Mouse (Mus musculus) gastrocnemius, postnatal 10 days (tissue): ENCODE data around the gene Thra. TPM values are rescaled to one million over a fixed set of nuclear protein-coding genes. Genes with fewer than 3 reads are reported as not detected.

Source experiments
- DNase-seq: peaks from one replicate; pipeline ENCODE4 v3.0.0; 2021; ENCODE audit warnings: mixed read lengths
- total RNA-seq, 2 experiments: library from RNA; stranded (reverse); gene quantifications; 2 replicates each; pipeline ENCODE4 v1.2.3; 2021

The Thra gene
- total RNA-seq, 2 experiments from 2014 or later: 149 to 169 TPM

DNA sequence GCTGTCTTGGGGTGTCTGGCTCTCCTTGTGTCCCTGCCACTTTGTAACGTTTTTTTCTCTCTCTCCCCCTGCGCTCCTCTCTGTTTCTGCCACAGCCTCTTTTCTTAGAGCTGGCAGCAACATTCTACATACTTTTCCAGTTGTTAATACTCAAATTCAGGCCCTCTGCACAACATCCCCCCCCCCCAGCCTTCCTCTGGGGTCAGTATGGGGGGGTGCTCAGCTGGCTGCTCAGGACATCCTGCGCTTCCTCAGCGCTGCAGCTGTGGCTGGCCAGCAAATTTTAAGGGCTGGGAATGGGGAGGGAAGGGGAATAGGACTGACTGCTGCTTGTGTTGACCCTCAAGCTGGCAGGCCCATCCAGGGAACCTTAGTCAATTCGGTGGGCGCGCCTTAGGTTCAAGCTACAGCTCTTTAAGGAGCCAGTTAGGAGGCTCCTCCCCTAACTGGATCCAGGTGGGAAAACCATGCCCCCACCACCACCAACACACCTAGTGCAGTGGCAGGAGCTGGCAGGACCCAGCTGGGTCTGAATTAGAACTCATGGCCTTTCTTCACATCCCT, 4.1 kb downstream of the Thra start:
- DNase-seq: peak; percentile 40

DNA sequence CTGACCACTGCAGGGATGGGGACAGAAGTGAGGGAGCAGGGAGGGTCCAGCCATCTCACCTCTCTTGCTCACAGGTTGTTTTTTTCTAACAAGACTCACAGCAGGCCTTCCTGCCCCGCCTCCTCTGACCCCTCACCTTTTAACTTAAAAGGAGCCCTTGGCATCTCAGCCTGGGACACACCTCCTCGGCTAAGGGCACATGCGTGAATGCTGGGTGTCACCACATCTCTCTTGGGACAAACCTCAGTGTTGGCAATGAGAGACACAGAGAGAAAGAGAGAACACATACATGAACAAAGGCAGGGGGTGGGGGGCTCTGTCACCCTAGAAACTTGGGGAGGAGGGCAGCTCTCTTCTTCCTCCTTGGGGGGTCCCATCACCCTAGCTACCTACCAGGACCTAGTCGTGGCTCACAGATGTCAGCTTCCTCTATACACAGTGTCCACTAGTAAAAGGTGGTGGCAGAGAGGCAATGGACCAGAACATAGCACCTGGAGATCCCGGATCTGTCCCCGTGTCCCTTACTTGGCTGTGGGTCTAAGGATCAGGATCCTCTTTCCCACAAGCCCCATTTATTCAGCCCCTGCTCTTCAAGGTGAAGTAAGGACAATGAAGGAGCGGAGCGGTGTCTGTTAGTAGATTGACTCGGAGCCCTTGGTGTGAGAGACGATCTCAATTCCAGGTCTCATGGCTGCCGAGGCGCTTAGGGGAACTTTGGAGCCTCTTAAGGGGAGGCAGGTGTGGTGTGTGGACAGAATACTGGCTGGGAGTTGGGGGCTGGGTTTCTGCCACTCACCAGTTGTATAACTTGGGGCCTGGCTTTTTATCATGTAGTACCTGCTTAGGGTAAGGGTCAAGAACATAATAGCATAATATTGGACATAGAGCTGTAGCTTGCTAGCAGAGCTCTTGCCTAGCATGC, 5.8 kb downstream of the Thra start:
- no peak for DNase-seq

DNA sequence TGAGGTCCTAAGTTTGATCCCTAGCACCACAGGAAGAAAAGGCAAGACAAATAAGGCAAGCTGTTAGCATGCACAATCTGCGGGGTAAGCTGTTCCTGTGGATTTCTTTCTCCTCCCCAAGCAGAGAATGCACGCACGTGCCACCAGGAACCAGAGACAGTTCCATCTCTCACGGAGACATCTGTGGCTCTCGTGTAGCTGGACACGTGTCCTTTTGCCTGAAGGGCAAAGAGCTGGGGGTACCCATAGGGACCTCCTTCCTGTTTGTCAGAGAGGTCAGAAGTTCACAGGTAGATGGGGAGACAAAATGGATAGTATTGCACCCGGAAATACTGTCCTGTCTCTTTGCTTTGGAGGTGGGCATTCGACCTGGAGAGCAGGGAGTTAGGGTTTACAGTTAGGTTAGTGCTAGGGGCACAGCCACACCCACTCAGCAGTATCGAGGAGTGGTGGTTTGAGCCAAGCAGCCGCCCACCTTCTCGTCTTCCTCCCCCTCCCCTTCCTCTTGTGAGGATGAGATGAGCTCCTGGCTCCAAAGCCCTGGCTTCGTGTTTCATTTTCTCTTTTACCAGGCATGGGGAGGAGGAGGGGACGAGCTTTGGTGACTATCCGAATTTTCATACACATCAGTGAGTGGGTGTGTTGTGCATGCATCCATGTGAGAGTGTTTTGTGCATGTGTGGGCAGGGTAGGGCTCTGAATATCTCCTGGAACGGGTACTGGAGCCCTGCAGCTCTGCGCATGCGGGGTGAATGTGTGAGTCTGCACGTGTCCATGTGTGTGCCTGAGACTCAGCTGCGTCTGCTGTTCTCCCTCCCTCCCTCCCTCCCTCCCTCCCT, 6.6 kb downstream of the Thra start:
- DNase-seq: peak; percentile 81

DNA sequence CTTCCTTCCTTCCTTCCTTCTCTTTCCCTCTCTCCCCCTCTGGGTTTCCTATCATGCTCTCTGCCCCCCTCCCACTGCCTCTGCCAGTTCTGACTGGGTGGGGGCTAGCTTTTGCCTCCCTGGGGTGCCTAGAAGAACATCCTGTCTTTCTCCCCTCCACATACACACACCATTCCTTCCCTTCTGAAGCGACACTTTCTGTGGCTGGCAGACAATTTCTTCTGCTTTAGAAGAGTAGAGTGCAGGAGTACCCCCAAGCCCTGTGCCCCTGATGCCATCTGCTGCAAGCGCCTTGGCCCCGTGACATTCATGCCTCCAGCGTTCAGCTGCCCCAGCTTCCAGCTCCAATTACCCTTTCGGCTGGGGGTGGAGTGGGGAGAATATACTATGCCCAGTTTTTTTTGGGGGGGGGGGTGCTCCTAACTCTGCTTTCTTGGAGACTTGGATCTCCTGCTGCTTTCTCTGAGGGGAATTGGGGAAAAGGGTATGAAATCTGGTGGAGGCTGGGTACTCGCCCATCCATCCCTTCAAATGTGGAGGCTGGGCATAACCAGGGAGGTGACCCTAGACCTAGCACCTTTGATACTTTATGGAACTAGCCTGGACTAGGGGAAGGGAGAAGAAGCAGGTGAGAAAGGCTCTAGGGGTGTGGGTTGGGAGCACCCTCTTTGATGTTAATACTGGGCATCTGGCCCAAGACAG, 7.5 kb downstream of the Thra start:
- no peak for DNase-seq

- no peak for DNase-seq
Measured at GRCm38 (mm10) chr11:98748506-98749416, 8.3 kb downstream of the Thra start.

DNA sequence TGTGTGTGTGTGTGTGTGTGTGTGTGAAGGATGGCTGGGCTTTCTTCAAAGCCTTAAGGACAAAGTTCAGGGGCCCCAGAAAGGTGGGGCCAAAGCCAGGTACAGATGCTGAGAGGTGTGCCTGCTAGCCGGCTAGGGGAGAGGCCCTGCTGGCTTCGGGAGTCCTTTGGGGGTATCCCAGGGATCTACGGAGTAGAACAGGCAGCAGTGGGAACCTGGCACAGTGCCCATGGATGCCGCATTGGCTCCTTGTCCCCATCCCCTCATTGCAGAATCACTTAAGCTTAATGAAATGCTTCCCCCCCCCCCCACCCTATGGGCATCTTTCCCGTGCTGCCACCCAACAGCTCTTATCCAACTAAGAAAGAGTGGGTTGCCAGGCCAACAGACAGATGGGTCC, 9.3 kb downstream of the Thra start:
- DNase-seq: no peak

- peak; percentile 77 for DNase-seq
Measured at GRCm38 (mm10) chr11:98750351-98751201, 10.1 kb downstream of the Thra start.

GRCm38 (mm10) chr11:98751221-98751782, 10.9 kb downstream of the Thra start:
- DNase-seq: peak; percentile 19

DNA sequence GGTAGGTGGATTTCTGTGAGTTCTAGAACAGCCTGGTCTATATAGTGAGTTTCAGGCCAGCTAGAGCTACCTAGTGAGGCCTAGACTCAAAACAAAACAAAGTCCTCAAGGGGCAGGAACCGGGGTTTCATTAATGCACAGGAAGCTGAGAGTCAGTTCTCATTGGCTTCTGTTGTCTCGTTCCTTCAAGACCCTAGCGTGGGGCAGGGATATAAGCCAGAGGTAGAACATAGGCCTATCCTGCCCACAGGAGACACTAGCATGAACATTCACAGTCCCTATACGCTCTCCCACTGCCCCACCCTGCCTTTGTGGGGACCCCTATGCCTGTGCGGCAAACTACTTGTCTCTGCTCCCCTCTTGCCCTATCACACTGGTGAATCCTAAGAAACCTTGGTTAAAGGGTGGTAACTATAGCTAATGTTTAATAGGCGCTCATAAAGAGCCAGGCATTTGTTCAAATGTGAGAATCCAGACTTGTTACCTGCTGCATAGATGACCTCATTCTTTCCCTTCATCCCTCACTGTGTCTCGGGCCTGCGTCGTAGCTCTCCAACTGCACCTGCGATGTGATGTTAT, 12.2 kb downstream of the Thra start:
- DNase-seq: no peak

DNA sequence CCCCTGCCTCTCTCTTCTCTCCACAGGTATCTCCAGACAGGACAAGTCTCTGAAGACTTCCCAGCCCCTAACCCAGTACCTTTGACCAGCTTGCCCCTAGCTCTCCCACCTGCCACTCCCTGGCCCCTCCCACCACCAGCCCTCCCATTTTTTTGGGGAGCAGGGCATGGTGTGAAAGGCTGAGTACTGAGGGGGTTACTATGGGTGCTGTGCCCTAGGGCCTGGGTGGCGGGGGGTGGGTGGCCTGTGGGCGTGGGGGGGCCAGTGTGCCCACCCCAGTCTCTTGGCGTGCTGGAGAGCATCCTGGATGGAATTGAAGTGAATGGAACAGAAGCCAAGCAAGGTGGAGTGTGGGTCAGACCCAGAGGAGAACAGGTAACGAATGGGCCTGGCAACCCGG, 12.8 kb downstream of the Thra start:
- DNase-seq: no peak

DNA sequence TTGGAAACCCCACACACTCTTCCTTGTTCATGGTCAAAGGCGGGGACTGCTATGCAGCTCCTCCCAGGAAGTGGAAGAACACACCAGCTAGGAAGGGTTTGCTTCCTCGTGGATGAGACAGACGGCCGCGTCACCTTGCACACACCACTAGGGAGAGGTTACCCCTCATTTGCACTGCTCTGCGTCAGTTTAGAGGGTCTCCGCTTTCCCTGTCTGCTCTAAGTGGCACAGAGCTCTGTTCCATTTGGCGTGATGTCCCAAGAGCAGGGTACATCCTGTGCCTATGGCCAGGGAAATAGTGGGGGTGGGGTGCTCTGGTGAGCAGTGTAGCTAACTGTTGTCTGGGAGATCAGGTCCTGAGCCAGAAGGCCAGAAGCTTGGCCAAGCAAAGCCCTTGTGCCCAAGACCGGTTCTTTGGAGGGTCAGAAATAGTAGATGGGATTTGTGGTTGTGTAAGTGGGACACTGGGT, 13.7 kb downstream of the Thra start:
- peak; percentile 5 for DNase-seq

DNA sequence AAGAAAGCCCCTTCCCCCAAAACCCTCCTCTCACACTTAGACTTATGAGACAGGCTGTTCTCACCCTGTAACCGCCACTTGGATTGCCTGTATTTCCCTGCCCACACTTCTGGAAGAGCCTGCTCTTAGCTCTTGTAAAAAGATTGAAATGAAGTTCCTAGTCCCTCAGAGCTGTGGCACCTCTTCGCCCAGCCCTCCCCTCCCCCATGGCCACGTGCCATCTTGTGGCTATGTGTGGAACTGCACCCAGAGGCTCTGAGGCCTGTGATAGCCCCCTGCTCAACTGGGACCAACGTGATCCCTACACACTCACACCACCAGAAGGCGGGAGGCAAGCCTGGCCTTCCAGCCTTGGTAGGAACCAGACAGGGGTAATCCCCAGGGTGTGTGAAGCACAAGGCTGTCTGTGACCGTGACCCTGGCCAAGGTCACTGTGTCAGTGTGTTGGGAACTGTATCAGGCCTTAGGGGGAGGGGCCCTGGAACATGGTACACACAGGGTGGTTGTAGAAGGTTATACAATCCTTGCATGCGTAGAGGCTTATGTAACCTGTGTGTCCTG, 14.3 kb downstream of the Thra start:
- peak; percentile 89 for DNase-seq

DNA sequence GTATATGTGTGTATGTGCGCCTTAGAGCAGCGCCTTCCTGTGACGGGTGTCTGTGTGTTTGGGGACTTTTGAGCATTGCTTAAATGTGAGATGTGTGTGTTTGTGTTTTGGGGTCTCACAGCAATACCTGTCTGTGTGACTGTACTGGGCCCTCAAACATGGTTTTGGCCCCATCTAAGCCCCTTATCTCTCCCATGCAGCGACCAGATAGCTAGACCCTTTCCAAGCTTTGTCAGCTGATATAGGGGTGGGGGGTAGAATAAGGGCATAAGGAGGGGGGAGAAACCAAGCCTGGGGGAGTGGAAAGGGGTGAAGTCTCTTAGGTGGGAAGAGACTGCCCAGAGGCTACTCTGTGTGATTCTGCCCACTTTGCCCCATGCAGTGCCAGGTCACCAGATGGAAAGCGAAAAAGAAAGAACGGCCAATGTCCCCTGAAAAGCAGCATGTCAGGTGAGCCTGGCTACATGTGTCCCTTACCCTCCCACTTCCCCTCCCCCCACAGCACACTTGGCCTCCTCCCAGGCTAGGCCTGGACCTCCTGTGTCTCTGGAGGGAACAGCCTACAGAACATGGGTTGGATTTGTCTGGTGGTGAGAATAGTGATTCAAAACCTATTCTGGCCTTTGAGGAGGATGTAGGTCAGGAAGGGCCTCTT, 15.4 kb downstream of the Thra start:
- DNase-seq: no peak

GRCm38 (mm10) chr11:98756711-98757110, 16.3 kb downstream of the Thra start:
- no peak for DNase-seq

DNA sequence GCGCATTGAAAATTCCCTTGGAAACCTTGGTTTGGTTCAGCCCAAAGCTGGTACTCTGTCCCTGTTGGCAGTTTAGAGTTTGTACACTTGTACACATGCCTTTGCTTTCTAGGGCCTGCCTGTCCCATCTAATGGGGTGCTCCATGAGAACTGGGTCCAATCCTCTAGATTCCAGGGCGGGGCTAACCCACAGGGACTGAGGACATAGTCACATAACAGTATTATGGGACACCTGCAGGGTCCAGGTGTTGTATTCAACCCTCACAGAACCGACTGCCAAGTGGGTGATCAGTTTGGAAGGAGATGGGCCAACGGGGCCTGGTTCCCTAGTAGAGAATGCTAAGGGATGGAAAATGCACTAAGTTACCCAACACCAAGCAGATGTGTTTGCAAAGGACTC, 21.5 kb downstream of the Thra start:
- no peak for DNase-seq

DNA sequence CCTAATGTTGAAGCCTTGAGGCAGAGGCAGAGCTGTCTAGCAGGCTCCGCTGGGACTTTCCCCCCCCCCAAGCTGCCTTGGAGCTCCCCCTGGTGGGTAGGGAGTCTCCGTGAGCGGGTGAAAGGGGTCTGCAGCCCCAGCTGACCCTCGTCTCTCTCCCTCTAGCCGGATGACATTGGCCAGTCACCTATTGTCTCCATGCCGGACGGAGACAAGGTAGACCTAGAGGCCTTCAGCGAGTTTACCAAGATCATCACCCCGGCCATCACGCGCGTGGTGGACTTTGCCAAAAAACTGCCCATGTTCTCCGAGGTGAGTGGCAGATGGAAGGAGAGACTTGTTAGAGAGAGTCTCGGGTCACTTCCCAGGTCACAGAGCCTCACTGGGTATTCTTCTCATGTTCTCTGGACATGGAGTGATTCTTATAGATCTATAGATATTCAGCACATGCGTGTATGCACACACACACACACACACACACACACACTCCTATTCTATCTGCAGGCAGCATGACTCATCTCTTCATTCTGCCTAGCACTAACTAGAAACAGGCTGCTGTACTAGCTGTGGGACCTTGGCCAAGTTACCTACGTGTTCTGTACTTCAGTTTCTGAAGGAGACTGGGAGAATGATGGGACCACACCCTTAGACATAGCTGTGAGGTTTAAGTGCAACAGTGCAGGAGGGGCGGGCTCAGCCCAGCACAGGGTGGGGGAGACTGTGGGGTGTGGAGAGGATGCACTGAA, 22.5 kb downstream of the Thra start:
- no peak for DNase-seq

- no peak for DNase-seq
Measured at GRCm38 (mm10) chr11:98763502-98763861, 23.0 kb downstream of the Thra start.

GRCm38 (mm10) chr11:98764091-98764490, 23.7 kb downstream of the Thra start:
- DNase-seq: no peak
